Mouse (Mus musculus): ENCODE measurements at regions not wholly inside any gene's neighbourhood (a gene's known extent, or its start where the extent isn't known, plus 50 kb on each side); places are given as distances from the start of the nearest gene placed in this dataset.

- no peaks in the 10 kb centered on the region for H3K9me3 ChIP-seq
- no peaks in the 10 kb centered on the region for H3K36me3 ChIP-seq
- no peak for DNase-seq (ENCODE audit: low spot score)
- no peak overlapping the region for H3K27ac ChIP-seq
- H3K4me1 ChIP-seq: peaks cover 11% of the 10 kb centered on the region
- H3K4me3 ChIP-seq: no peak overlapping the region
- 82% methylated on average over 11 of the region's 11 CpGs for WGBS
- no peaks in the 10 kb centered on the region; the same call in 1 of the 2 replicates for H3K27me3 ChIP-seq (ENCODE audit: insufficient read depth, poor library complexity, severe bottlenecking)
These were observed 55.5 kb downstream of the E030025P04Rik start for GRCm38 (mm10) chr11:109088488-109089252.

GRCm38 (mm10) chr11:109081957-109082356 is 62.2 kb downstream of the E030025P04Rik start:
- no peaks in the 10 kb centered on the region for H3K27me3 ChIP-seq (ENCODE audit: insufficient read depth, poor library complexity, severe bottlenecking)
- WGBS: 80% methylated on average over 4 of the region's 4 CpGs
- H3K4me1 ChIP-seq: no peaks in the 10 kb centered on the region
- no peaks in the 10 kb centered on the region for H3K9me3 ChIP-seq
- H3K4me3 ChIP-seq: no peak overlapping the region
- DNase-seq (ENCODE audit: low spot score): no peak
- no peak overlapping the region for H3K27ac ChIP-seq
- no peaks in the 10 kb centered on the region for H3K36me3 ChIP-seq

GRCm38 (mm10) chr11:109081454-109081853 is 62.7 kb downstream of the E030025P04Rik start:
- 48% methylated on average over 10 of the region's 10 CpGs for WGBS
- Histone ChIP-seq H3K27ac (no peak overlapping the region), H3K4me3 (no peak overlapping the region), H3K4me1 (no peaks in the 10 kb centered on the region), H3K27me3 (ENCODE audit: insufficient read depth, poor library complexity, severe bottlenecking) (no peaks in the 10 kb centered on the region), H3K9me3 (no peaks in the 10 kb centered on the region), H3K36me3 (no peaks in the 10 kb centered on the region)
- DNase-seq (ENCODE audit: low spot score): no peak

- 71% methylated on average over 9 of the region's 9 CpGs for WGBS
- no peak overlapping the region for H3K27ac ChIP-seq
- DNase-seq (ENCODE audit: low spot score): no peak
These were observed 63.2 kb downstream of the E030025P04Rik start for GRCm38 (mm10) chr11:109080847-109081415.

GRCm38 (mm10) chr11:109079466-109079865 is 64.7 kb downstream of the E030025P04Rik start:
- peak; percentile 50 for DNase-seq (ENCODE audit: low spot score)
- 74% methylated on average over 4 of the region's 4 CpGs for WGBS
- H3K4me3 ChIP-seq: no peak overlapping the region
- no peaks in the 10 kb centered on the region for H3K27me3 ChIP-seq (ENCODE audit: insufficient read depth, poor library complexity, severe bottlenecking)
- H3K36me3 ChIP-seq: no peaks in the 10 kb centered on the region
- H3K9me3 ChIP-seq: no peaks in the 10 kb centered on the region
- no peak overlapping the region for H3K27ac ChIP-seq
- H3K4me1 ChIP-seq: no peaks in the 10 kb centered on the region

More at GRCm38 (mm10) chr11:109080847-109081415, 63.2 kb downstream of the E030025P04Rik start:
- no peaks in the 10 kb centered on the region for H3K36me3 ChIP-seq
- H3K4me3 ChIP-seq: no peak overlapping the region
- no peaks in the 10 kb centered on the region for H3K4me1 ChIP-seq
- no peaks in the 10 kb centered on the region for H3K9me3 ChIP-seq
- H3K27me3 ChIP-seq (ENCODE audit: insufficient read depth, poor library complexity, severe bottlenecking): no peaks in the 10 kb centered on the region

- WGBS: 68% methylated on average over 19 of the region's 19 CpGs
- H3K27me3 ChIP-seq (ENCODE audit: insufficient read depth, poor library complexity, severe bottlenecking): no peaks in the 10 kb centered on the region
- H3K27ac ChIP-seq: no peak overlapping the region
- no peaks in the 10 kb centered on the region for H3K4me1 ChIP-seq
- no peak overlapping the region for H3K4me3 ChIP-seq
- DNase-seq (ENCODE audit: low spot score): peak; percentile 60
- H3K9me3 ChIP-seq: no peaks in the 10 kb centered on the region
- no peaks in the 10 kb centered on the region for H3K36me3 ChIP-seq
These were observed 67.4 kb downstream of the E030025P04Rik start for GRCm38 (mm10) chr11:109076587-109077417.

- Histone ChIP-seq H3K27ac (no peak overlapping the region), H3K4me1 (peaks cover 15% of the 10 kb centered on the region), H3K4me3 (no peak overlapping the region), H3K27me3 (ENCODE audit: insufficient read depth, poor library complexity, severe bottlenecking) (peaks cover 11% of the 10 kb centered on the region; the same call in 1 of the 2 replicates), H3K36me3 (no peaks in the 10 kb centered on the region), H3K9me3 (no peaks in the 10 kb centered on the region)
- 79% methylated on average over 2 of the region's 2 CpGs for WGBS
- no peak for DNase-seq (ENCODE audit: low spot score)
These were observed 72.8 kb downstream of the E030025P04Rik start for GRCm38 (mm10) chr11:109071340-109071739.

GRCm38 (mm10) chr11:109070412-109070811 is 73.8 kb downstream of the E030025P04Rik start:
- no peak for DNase-seq (ENCODE audit: low spot score)
- H3K4me3 ChIP-seq: no peak overlapping the region
- 60% methylated on average over 9 of the region's 9 CpGs for WGBS
- no peak overlapping the region for H3K27ac ChIP-seq
- H3K36me3 ChIP-seq: no peaks in the 10 kb centered on the region
- H3K9me3 ChIP-seq: no peaks in the 10 kb centered on the region
- peaks cover 15% of the 10 kb centered on the region for H3K4me1 ChIP-seq
- peaks cover 11% of the 10 kb centered on the region; the same call in 1 of the 2 replicates for H3K27me3 ChIP-seq (ENCODE audit: insufficient read depth, poor library complexity, severe bottlenecking)

GRCm38 (mm10) chr11:109069326-109069709 is 74.9 kb downstream of the E030025P04Rik start:
- H3K4me1 ChIP-seq: peaks cover 15% of the 10 kb centered on the region
- peak overlapping the region; percentile 31; the same call in 1 of the 2 replicates for H3K27ac ChIP-seq
- no peak overlapping the region for H3K4me3 ChIP-seq
- no peak for DNase-seq (ENCODE audit: low spot score)
- no peaks in the 10 kb centered on the region for H3K9me3 ChIP-seq
- H3K36me3 ChIP-seq: no peaks in the 10 kb centered on the region
- H3K27me3 ChIP-seq (ENCODE audit: insufficient read depth, poor library complexity, severe bottlenecking): peaks cover 11% of the 10 kb centered on the region; the same call in 1 of the 2 replicates
- WGBS: 52% methylated on average over 6 of the region's 6 CpGs

GRCm38 (mm10) chr11:109068371-109069325 is 75.5 kb downstream of the E030025P04Rik start:
- 0 out of 2 replicates have a peak overlapping the region, but pooled peaks have one; percentile 12 for H3K4me3 ChIP-seq
- DNase-seq (ENCODE audit: low spot score): no peak
- no peaks in the 10 kb centered on the region for H3K36me3 ChIP-seq
- peaks cover 15% of the 10 kb centered on the region for H3K4me1 ChIP-seq
- H3K27ac ChIP-seq: peak overlapping the region; percentile 44; the same call in 1 of the 2 replicates
- no peaks in the 10 kb centered on the region for H3K9me3 ChIP-seq
- H3K27me3 ChIP-seq (ENCODE audit: insufficient read depth, poor library complexity, severe bottlenecking): peaks cover 11% of the 10 kb centered on the region; the same call in 1 of the 2 replicates
- 32% methylated on average over 22 of the region's 22 CpGs for WGBS

- Histone ChIP-seq H3K4me1 (peaks cover 15% of the 10 kb centered on the region), H3K36me3 (no peaks in the 10 kb centered on the region), H3K27me3 (ENCODE audit: insufficient read depth, poor library complexity, severe bottlenecking) (peaks cover 11% of the 10 kb centered on the region; the same call in 1 of the 2 replicates), H3K27ac (no peak overlapping the region), H3K9me3 (no peaks in the 10 kb centered on the region), H3K4me3 (no peak overlapping the region)
- WGBS: 71% methylated on average over 7 of the region's 7 CpGs
- no peak for DNase-seq (ENCODE audit: low spot score)
These were observed 76.4 kb downstream of the E030025P04Rik start for GRCm38 (mm10) chr11:109067733-109068132.

GRCm38 (mm10) chr11:109061971-109062370 is 82.2 kb downstream of the E030025P04Rik start:
- H3K9me3 ChIP-seq: no peaks in the 10 kb centered on the region
- H3K27ac ChIP-seq: no peak overlapping the region
- WGBS: 67% methylated on average over 4 of the region's 4 CpGs
- H3K4me1 ChIP-seq: no peaks in the 10 kb centered on the region
- no peaks in the 10 kb centered on the region for H3K27me3 ChIP-seq (ENCODE audit: insufficient read depth, poor library complexity, severe bottlenecking)
- H3K4me3 ChIP-seq: no peak overlapping the region
- H3K36me3 ChIP-seq: no peaks in the 10 kb centered on the region
- no peak for DNase-seq (ENCODE audit: low spot score)
